Mouse (Mus musculus) bone marrow macrophage, adult 2 months (primary cell): ENCODE data around the gene Slc17a8.

ENCODE experiments used
- CTCF ChIP-seq: IDR thresholded peaks from 2 replicates; pipeline ENCODE4 v1.5.1; 2012; ENCODE audit warnings: low read depth, mild to moderate bottlenecking, low read length, moderate library complexity
- POLR2A ChIP-seq: IDR thresholded peaks from 2 replicates; pipeline ENCODE4 v1.6.1; 2012; ENCODE audit warnings: mild to moderate bottlenecking, low read depth, low read length, borderline replicate concordance

DNA sequence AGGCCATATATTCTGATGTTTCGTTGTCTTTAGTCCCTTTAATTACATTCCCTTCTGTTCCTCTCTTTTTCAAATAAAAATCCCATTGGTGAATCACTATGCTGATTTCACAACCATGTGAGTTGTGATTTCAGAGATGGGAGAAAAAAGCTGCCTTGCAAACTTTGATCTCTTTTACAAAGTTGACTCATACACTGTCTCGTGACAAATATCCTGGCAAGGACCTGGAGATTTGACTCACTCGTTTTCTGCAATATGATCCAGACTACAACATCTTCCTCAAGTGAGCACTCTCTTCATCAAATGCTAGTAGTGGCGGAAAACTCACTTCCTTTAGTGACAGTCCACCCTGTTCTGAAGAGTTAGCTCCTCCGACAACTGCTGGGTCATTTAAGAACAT lies 21.7 kb downstream of the Slc17a8 start:
- TF ChIP-seq CTCF (no peak), POLR2A (no peak)
